Mouse (Mus musculus) ovary, adult 2 months (tissue): ENCODE data around the gene Spred2. TPM values are rescaled to one million over a fixed set of nuclear protein-coding genes. Genes with fewer than 3 reads are reported as not detected.

Experiments
- polyA plus RNA-seq: library from polyadenylated mRNA; depleted of rRNA; stranded (reverse); fragments of >200 nt; gene quantifications from 2 replicates; pipeline ENCODE4 v1.2.3, GENCODE M21; 2012; rRNA removed

Gene Spred2
- 15.3 and 16.1 TPM in 2 replicates for polyA plus RNA-seq

GRCm38 (mm10) chr11:19923888-19924756, at the start of gene Spred2:
Gene Spred2 (plus strand): TSS chr11:19924375.

Other genes with a start within 250 kb of the Spred2 start
- 8.4 and 10.3 TPM in 2 replicates for gene Actr2, start 188.5 kb downstream of the Spred2 start, polyA plus RNA-seq